Mouse (Mus musculus): ENCODE data around the gene Kif11. TPM values are rescaled to one million over a fixed set of nuclear protein-coding genes. Genes with fewer than 3 reads are reported as not detected.

The Kif11 gene
- polyA plus RNA-seq, 1 experiment from 2014 or later, result 73.5 TPM

DNA sequence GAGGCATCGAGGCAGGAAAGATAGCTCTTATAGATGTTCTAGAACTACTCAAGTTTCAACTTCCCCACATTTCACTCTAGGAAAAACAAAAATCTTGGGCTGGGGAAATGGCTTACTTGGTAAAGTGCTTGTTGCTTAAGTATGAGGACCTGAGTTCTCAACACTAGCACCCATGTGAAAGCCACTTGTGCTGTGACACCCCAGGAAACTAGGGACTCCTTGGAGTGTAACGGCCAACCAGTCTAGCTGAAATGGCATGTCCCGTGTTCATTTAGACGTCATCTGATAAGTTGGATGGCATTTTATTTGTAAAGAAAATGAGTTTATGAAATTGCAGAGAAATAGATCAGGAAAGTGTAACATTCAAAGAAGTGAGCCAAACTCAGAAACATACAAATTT is 6.3 kb upstream of the Kif11 start:
- 90% methylated on average over 4 of the region's 4 CpGs for WGBS
- Histone ChIP-seq H3K4me1 (replicated peaks; ENCODE audit: control insufficient read depth, insufficient read depth, low read length) (no peaks in the 10 kb centered on the region), H3K9ac (ENCODE audit: low read depth, low read length) (no peak overlapping the region), H3K36me3 (ENCODE audit: control insufficient read depth, insufficient read depth, low read length) (no peaks in the 10 kb centered on the region), H3K4me3 (ENCODE audit: low read depth, low read length) (no peak overlapping the region), H3K27ac (ENCODE audit: low read depth, low read length) (no peak overlapping the region), H3K4me2 (replicated peaks; ENCODE audit: low read depth, low read length) (no peak overlapping the region), H3K27me3 (ENCODE audit: control insufficient read depth, insufficient read depth, low read length) (no peaks in the 10 kb centered on the region), H3K9me3 (ENCODE audit: control insufficient read depth, low read length) (no peaks in the 10 kb centered on the region)
- DNase-seq (ENCODE audit: low spot score), result no peak
- no peak for ATAC-seq (ENCODE audit: low FRiP score)

DNA sequence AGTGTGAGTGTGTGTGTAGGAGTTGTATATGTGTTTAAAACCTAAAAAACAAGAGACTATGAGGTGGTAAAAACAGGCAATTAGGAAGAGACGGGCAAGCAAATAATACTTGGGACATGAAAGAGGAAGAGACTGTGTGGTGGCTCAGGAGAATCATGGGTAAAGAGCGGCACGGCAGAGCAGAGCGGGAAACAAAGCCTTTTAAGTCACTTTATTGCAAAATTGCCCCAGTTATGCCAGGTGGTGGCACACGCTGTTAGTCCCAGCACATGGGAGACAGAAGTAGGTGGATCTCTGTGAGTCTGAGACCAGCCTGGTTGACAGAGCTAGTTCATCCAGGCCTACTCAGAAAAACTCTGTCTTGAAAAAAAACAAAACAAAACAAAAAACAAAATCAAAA is 5.8 kb upstream of the Kif11 start:
- ATAC-seq (ENCODE audit: low FRiP score), result no peak
- DNase-seq (ENCODE audit: low spot score), result no peak

DNA sequence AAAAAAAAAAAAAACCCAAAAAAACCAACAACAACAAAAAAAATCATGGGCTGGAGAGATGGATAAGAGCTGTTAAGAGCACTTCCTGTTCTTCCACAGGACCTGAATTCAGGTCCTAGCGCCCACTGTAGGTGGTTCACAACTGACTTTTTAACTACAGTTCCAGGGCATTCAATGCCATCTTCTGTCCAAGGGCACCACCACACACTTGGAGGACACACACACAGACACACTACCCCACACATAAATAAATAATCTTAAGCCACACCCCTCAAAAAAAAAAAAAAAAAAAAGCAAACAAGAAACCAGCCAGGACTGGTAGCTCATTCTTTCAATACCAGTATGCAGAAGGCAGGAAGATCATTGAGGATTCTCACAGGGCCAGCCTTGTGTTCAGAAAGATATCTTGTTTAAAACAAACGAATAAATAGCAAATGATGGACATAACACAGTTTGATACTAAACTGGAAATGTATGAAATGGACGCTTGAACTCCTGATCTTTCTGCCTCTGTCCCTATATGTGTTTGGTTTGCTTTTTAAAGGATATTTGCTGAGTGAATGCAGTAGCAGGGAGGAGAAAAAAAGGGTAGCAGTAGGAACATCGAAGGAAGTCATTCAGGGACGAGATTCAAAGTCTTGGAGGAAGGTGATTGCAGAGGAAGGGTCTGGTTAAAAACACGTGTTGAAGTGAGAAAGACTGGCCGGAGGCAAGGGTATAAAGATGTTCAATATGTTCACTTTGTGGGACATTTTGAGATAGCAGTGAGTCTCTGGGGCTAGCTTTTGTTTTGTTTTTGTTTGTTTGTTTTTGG is 1.1 kb upstream of the Kif11 start:
- Histone ChIP-seq H3K4me2 (replicated peaks; ENCODE audit: low read depth, low read length) (peak overlapping the region; percentile 53), H3K36me3 (ENCODE audit: control insufficient read depth, insufficient read depth, low read length) (no peaks in the 10 kb centered on the region), H3K27me3 (ENCODE audit: control insufficient read depth, insufficient read depth, low read length) (no peaks in the 10 kb centered on the region), H3K4me3 (ENCODE audit: low read depth, low read length) (peak overlapping the region; percentile 92), H3K27ac (ENCODE audit: low read depth, low read length) (peak overlapping the region; percentile 91), H3K9me3 (ENCODE audit: control insufficient read depth, low read length) (no peaks in the 10 kb centered on the region), H3K4me1 (replicated peaks; ENCODE audit: control insufficient read depth, insufficient read depth, low read length) (no peaks in the 10 kb centered on the region), H3K9ac (ENCODE audit: low read depth, low read length) (peak overlapping the region; percentile 82)
- no peak for ATAC-seq (ENCODE audit: low FRiP score)
- DNase-seq (ENCODE audit: low spot score), result peak; percentile 7
- 24% methylated on average over 7 of the region's 7 CpGs for WGBS

More for the DNA sequence above, 5.8 kb upstream of the Kif11 start:
- Histone ChIP-seq H3K9ac (ENCODE audit: low read depth, low read length) (no peak overlapping the region), H3K36me3 (ENCODE audit: control insufficient read depth, insufficient read depth, low read length) (no peaks in the 10 kb centered on the region), H3K9me3 (ENCODE audit: control insufficient read depth, low read length) (no peaks in the 10 kb centered on the region), H3K27me3 (ENCODE audit: control insufficient read depth, insufficient read depth, low read length) (no peaks in the 10 kb centered on the region), H3K27ac (ENCODE audit: low read depth, low read length) (no peak overlapping the region), H3K4me3 (ENCODE audit: low read depth, low read length) (no peak overlapping the region), H3K4me1 (replicated peaks; ENCODE audit: control insufficient read depth, insufficient read depth, low read length) (no peaks in the 10 kb centered on the region), H3K4me2 (replicated peaks; ENCODE audit: low read depth, low read length) (no peak overlapping the region)
- WGBS, result 92% methylated on average over 5 of the region's 5 CpGs

DNA sequence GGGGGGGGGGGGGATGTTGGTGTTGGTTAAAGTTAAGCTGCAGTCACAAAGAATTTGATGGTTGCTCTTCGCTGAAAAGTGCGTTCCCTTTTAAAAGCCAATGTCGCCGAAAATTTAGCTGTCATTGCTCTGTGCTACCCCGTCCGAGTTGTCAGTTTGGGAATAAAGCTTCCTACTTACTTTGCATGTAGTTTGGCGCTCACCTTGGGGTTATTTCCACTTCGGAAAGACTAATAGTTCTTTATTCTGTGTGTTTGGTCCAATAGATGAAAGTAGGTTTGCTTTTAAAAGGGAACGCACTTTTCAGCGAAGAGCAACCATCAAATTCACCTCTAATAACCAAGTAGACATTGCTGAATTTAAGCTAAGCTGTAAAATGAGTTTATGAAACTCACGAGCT is 638 bp downstream of the Kif11 start:
- Histone ChIP-seq H3K9me3 (ENCODE audit: control insufficient read depth, low read length) (no peaks in the 10 kb centered on the region), H3K27me3 (ENCODE audit: control insufficient read depth, insufficient read depth, low read length) (no peaks in the 10 kb centered on the region), H3K9ac (ENCODE audit: low read depth, low read length) (peak overlapping the region; percentile 82), H3K4me3 (ENCODE audit: low read depth, low read length) (peak overlapping the region; percentile 92), H3K4me1 (replicated peaks; ENCODE audit: control insufficient read depth, insufficient read depth, low read length) (no peaks in the 10 kb centered on the region), H3K36me3 (ENCODE audit: control insufficient read depth, insufficient read depth, low read length) (no peaks in the 10 kb centered on the region), H3K27ac (ENCODE audit: low read depth, low read length) (no peak overlapping the region), H3K4me2 (replicated peaks; ENCODE audit: low read depth, low read length) (peak overlapping the region; percentile 53)
- WGBS, result 3% methylated on average over 11 of the region's 11 CpGs
- DNase-seq (ENCODE audit: low spot score), result peak; percentile 29
- no peak for ATAC-seq (ENCODE audit: low FRiP score)

DNA sequence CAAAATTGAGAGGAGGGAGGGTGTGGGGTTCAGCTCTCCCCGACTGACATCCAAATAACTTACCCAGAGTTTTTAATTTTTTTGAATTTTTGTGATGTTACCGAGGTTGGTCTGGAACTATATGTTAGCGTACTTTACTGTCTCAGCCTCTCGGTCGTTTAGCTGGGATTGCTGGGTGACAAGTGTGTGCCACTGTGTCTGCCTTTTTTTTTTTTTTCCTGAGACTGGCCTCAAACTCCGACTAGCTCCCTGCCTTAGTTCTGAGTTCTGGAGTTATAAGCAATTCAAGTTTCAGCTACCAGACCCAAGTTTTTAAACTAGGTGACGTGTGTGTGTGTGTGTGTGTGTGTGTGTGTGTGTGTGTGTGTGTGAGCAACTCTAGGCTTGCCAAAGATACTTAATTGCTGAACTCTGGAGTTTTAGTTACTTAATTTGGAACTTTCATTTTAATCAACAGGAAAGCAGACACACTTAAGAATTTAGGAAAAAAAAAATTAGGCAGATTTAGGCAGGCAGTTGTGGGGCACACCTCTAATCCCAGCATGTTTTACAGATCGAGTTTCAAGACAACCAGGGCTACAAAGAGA is 1.3 kb downstream of the Kif11 start:
- 30% methylated on average over 8 of the region's 8 CpGs for WGBS
- Histone ChIP-seq H3K9ac (ENCODE audit: low read depth, low read length) (0 out of 2 replicates have a peak overlapping the region, but pooled peaks have one; percentile 8), H3K4me1 (replicated peaks; ENCODE audit: control insufficient read depth, insufficient read depth, low read length) (no peaks in the 10 kb centered on the region), H3K27ac (ENCODE audit: low read depth, low read length) (no peak overlapping the region), H3K4me2 (replicated peaks; ENCODE audit: low read depth, low read length) (peak overlapping the region; percentile 53), H3K27me3 (ENCODE audit: control insufficient read depth, insufficient read depth, low read length) (no peaks in the 10 kb centered on the region), H3K9me3 (ENCODE audit: control insufficient read depth, low read length) (no peaks in the 10 kb centered on the region), H3K4me3 (ENCODE audit: low read depth, low read length) (peak overlapping the region; percentile 92), H3K36me3 (ENCODE audit: control insufficient read depth, insufficient read depth, low read length) (no peaks in the 10 kb centered on the region)
- DNase-seq (ENCODE audit: low spot score) (no peak), ATAC-seq (ENCODE audit: low FRiP score) (no peak)

DNA sequence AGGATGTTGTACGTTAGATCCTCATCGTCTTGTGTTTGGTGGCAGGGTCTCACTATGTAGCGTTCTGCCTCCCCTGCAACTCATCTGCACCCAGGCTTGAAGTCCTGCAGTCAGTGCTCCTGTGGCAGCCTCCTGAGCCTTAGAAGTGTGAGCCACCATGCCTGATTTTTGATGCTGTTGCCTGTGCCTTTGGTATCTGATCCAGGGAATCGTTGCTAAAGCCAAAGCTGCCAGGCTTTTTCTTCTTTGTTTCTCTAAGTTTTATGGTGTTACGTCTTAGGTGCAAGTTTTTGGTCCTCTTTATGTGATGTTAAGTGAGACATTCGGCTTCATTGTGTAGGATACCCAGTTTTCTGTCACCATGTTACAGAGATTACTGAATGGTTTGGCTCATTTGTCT is 2.6 kb downstream of the Kif11 start:
- Histone ChIP-seq H3K9ac (ENCODE audit: low read depth, low read length) (0 out of 2 replicates have a peak overlapping the region, but pooled peaks have one; percentile 11), H3K9me3 (ENCODE audit: control insufficient read depth, low read length) (no peaks in the 10 kb centered on the region), H3K36me3 (ENCODE audit: control insufficient read depth, insufficient read depth, low read length) (no peaks in the 10 kb centered on the region), H3K27me3 (ENCODE audit: control insufficient read depth, insufficient read depth, low read length) (no peaks in the 10 kb centered on the region), H3K4me1 (replicated peaks; ENCODE audit: control insufficient read depth, insufficient read depth, low read length) (no peaks in the 10 kb centered on the region), H3K4me2 (replicated peaks; ENCODE audit: low read depth, low read length) (no peak overlapping the region), H3K27ac (ENCODE audit: low read depth, low read length) (no peak overlapping the region), H3K4me3 (ENCODE audit: low read depth, low read length) (no peak overlapping the region)
- DNase-seq (ENCODE audit: low spot score) (no peak), ATAC-seq (ENCODE audit: low FRiP score) (no peak)
- WGBS, result 90% methylated on average over 6 of the region's 6 CpGs

DNA sequence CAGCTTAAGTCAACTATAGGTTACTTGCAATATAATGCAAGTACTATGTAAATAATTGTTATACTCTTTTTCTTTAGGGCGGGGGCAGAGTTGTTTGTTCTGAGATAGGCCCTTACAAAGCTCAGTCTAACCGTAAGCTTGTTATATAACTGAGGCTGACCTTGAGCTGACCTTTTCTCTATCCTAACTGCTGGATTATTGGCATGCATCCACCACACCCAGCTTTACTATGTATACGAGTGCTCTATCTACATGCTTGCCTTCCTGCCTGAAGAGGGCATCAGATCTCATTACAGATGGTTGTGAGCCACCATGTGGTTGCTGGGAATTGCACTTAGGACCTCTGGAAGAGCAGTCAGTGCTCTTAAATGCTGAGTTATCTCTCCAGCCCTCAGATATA is 9.9 kb downstream of the Kif11 start:
- no peak for ATAC-seq (ENCODE audit: low FRiP score)
- no peak for DNase-seq (ENCODE audit: low spot score)

DNA sequence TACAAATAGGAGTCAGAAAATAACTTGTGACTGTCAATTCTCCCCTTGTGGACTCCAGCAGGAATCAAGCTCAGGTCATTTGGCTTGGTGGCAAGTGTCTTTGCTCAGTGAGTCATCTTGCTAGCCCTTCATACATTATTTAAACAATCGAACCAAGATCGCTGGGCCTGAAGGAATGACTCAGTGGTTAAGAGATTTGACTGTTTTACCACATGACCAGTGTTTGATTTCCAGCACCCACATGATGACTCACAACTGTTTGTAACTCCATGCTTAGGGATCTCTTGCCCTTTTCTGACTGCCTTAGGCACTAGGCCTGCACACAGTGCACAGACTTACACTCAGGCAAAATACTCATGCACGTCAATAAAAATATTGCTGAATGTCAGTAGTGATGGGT is 15.7 kb downstream of the Kif11 start:
- H3K9me3 ChIP-seq (ENCODE audit: control insufficient read depth, low read length), result no peaks in the 10 kb centered on the region
- WGBS, result 95% methylated on average over 3 of the region's 3 CpGs
- H3K27ac ChIP-seq (ENCODE audit: low read depth, low read length), result no peak overlapping the region
- DNase-seq (ENCODE audit: low spot score) (no peak), ATAC-seq (ENCODE audit: low FRiP score) (no peak)
- peaks cover 8% of the 10 kb centered on the region; the same call in 1 of the 2 replicates for H3K36me3 ChIP-seq (ENCODE audit: control insufficient read depth, insufficient read depth, low read length)
- no peak overlapping the region for H3K9ac ChIP-seq (ENCODE audit: low read depth, low read length)
- H3K4me3 ChIP-seq (ENCODE audit: low read depth, low read length), result no peak overlapping the region
- no peak overlapping the region for H3K4me2 ChIP-seq (replicated peaks; ENCODE audit: low read depth, low read length)
- H3K27me3 ChIP-seq (ENCODE audit: control insufficient read depth, insufficient read depth, low read length), result no peaks in the 10 kb centered on the region
- H3K4me1 ChIP-seq (replicated peaks; ENCODE audit: control insufficient read depth, insufficient read depth, low read length), result no peaks in the 10 kb centered on the region

More for the DNA sequence above, 9.9 kb downstream of the Kif11 start:
- Histone ChIP-seq H3K27ac (ENCODE audit: low read depth, low read length) (no peak overlapping the region), H3K36me3 (ENCODE audit: control insufficient read depth, insufficient read depth, low read length) (no peaks in the 10 kb centered on the region), H3K27me3 (ENCODE audit: control insufficient read depth, insufficient read depth, low read length) (no peaks in the 10 kb centered on the region), H3K4me3 (ENCODE audit: low read depth, low read length) (no peak overlapping the region), H3K4me1 (replicated peaks; ENCODE audit: control insufficient read depth, insufficient read depth, low read length) (no peaks in the 10 kb centered on the region), H3K4me2 (replicated peaks; ENCODE audit: low read depth, low read length) (no peak overlapping the region), H3K9me3 (ENCODE audit: control insufficient read depth, low read length) (no peaks in the 10 kb centered on the region), H3K9ac (ENCODE audit: low read depth, low read length) (no peak overlapping the region)
- 89% methylated on average over 3 of the region's 3 CpGs for WGBS

DNA sequence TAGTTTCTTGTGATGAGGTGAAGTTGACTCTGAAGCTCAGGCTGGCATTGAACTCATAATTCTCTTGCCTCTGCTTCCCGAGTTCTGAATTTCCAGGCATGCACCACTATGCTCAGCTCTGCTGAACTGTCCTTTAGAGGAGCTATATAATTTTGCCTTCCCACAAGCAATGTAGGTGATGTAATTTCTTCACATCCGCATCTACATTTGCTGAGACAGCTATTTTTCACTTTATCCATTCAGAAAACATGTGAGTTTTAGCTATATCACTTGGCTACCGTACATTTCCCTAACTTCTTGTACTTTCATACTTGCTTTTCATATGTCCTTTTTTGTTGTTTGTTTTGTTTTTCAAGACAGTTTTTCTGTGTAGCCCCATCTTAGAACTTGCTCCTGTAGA is 20.1 kb downstream of the Kif11 start:
- no peaks in the 10 kb centered on the region for H3K4me1 ChIP-seq (replicated peaks; ENCODE audit: control insufficient read depth, insufficient read depth, low read length)
- DNase-seq (ENCODE audit: low spot score) (no peak), ATAC-seq (ENCODE audit: low FRiP score) (no peak)
- WGBS, result 97% methylated on average over 3 of the region's 3 CpGs
- H3K9ac ChIP-seq (ENCODE audit: low read depth, low read length), result no peak overlapping the region
- no peak overlapping the region for H3K4me3 ChIP-seq (ENCODE audit: low read depth, low read length)
- no peak overlapping the region for H3K27ac ChIP-seq (ENCODE audit: low read depth, low read length)
- no peaks in the 10 kb centered on the region for H3K9me3 ChIP-seq (ENCODE audit: control insufficient read depth, low read length)
- no peaks in the 10 kb centered on the region for H3K27me3 ChIP-seq (ENCODE audit: control insufficient read depth, insufficient read depth, low read length)
- no peak overlapping the region for H3K4me2 ChIP-seq (replicated peaks; ENCODE audit: low read depth, low read length)
- H3K36me3 ChIP-seq (ENCODE audit: control insufficient read depth, insufficient read depth, low read length), result peaks cover 12% of the 10 kb centered on the region; the same call in 1 of the 2 replicates
